11 mouse cellular contexts compared by ENCODE assay signal in genomic region chr4:107048568-107049162, GRCm38 (mm10). TPM values are rescaled to one million over a fixed set of nuclear protein-coding genes. Genes with fewer than 3 reads are reported as not detected.
A peak's percentile ranks its signal among the peaks of the same experiment; 100 is the strongest.
DNase-seq lines count a peak whose midpoint lies in the region; ATAC-seq and TF ChIP-seq lines count a peak whose summit lies in the region.
"Had no signal": no experiment of that assay in that cellular context is flagged by ENCODE, and none has a peak within 500 bp of the region (broad histone marks: within the 10 kb centered on the region; RNA-seq: fewer than 3 reads in every experiment).

No protein-coding gene starts in this region.

- no peaks in the 10 kb centered on the region for H3K4me1 ChIP-seq in midbrain, postnatal 0 days (ENCODE audit: insufficient read depth, low read length)
- H3K4me1 ChIP-seq in midbrain, embryonic 13.5 days (replicated peaks), result 0 out of 2 replicates have a peak, but pooled peaks cover 3% of the 10 kb centered on the region
- H3K4me1 ChIP-seq: limb, embryonic 13.5 days had no signal

- no peak overlapping the region for H3K4me3 ChIP-seq in midbrain, postnatal 0 days (ENCODE audit: low read depth, low read length)
- no peak overlapping the region for H3K4me3 ChIP-seq in midbrain, embryonic 13.5 days (replicated peaks)
- H3K4me3 ChIP-seq: limb, embryonic 13.5 days had no signal

- TF ChIP-seq CTCF in midbrain, postnatal 0 days (IDR thresholded peaks at IDR 0.05), result no peak

- no peak overlapping the region for H3K27ac ChIP-seq in midbrain, postnatal 0 days (ENCODE audit: low read depth, low read length)
- H3K27ac ChIP-seq in midbrain, embryonic 13.5 days, result no peak overlapping the region
- H3K27ac ChIP-seq: limb, embryonic 13.5 days had no signal

- peaks cover 30% of the 10 kb centered on the region for H3K36me3 ChIP-seq in midbrain, postnatal 0 days (ENCODE audit: insufficient read depth, low read length)
- peaks cover 64% of the 10 kb centered on the region for H3K36me3 ChIP-seq in midbrain, embryonic 13.5 days

- H3K9ac ChIP-seq in midbrain, postnatal 0 days (replicated peaks; ENCODE audit: low read length, poor library complexity, severe bottlenecking), result no peak overlapping the region
- no peak overlapping the region; the same call in 1 of the 2 replicates for H3K9ac ChIP-seq in midbrain, embryonic 13.5 days (replicated peaks)
- H3K9ac ChIP-seq: limb, embryonic 13.5 days had no signal

- WGBS in midbrain, postnatal 0 days, result 75% methylated on average over 11 of the region's 11 CpGs
- WGBS in midbrain, embryonic 13.5 days, result 90% methylated on average over 11 of the region's 11 CpGs

- peak; percentile 50 to 86 for DNase-seq in adrenal gland, adult (ENCODE audit: inconsistent age in 2 of 2, low spot score in 1 of 2)
- no peak for DNase-seq in adrenal gland, postnatal 4 days (ENCODE audit: low spot score in 2 of 2)
- DNase-seq in midbrain, postnatal 0 days (ENCODE audit: low spot score), result peak; percentile 76
- peak; percentile 91 to 92 for DNase-seq in cerebellum, postnatal 36 days
- peak; percentile 56 for DNase-seq in ovary, postnatal 36 days (ENCODE audit: low spot score)
- DNase-seq in spleen, adult 18-20 months, result no peak
- DNase-seq in spleen, adult 12 weeks (ENCODE audit: low spot score), result no peak
- DNase-seq: midbrain, embryonic 14.5 days had no signal

- ATAC-seq in midbrain, postnatal 0 days (ENCODE audit: low FRiP score), result peak; percentile 21; the same call in 1 of the 2 replicates
- no peak for ATAC-seq in midbrain, embryonic 13.5 days

- H3K27me3 ChIP-seq in midbrain, postnatal 0 days (ENCODE audit: insufficient read depth, low read length), result no peaks in the 10 kb centered on the region
- no peaks in the 10 kb centered on the region for H3K27me3 ChIP-seq in midbrain, embryonic 13.5 days
- H3K27me3 ChIP-seq: limb, embryonic 13.5 days had no signal

- H3K4me2 ChIP-seq in midbrain, postnatal 0 days (ENCODE audit: low read depth, low read length, poor library complexity, severe bottlenecking), result no peak overlapping the region
- no peak overlapping the region for H3K4me2 ChIP-seq in midbrain, embryonic 13.5 days (replicated peaks)
- H3K4me2 ChIP-seq: limb, embryonic 13.5 days had no signal

- H3K9me3 ChIP-seq in midbrain, postnatal 0 days (ENCODE audit: low read length), result no peaks in the 10 kb centered on the region
- H3K9me3 ChIP-seq in midbrain, embryonic 13.5 days, result no peaks in the 10 kb centered on the region
- H3K9me3 ChIP-seq: limb, embryonic 13.5 days had no signal

RNA-seq across cellular contexts. Expression of gene Mrpl37, which starts 18.0 kb away (rescaled TPM):
- 100 to 1,000 TPM; 104 to 108 TPM for total RNA-seq in adrenal gland, postnatal 4 days (2021)
- 51.7 and 53.3 TPM in 2 replicates for total RNA-seq in midbrain, postnatal 0 days (2014; rRNA removed)
- polyA plus RNA-seq in midbrain, postnatal 0 days (2015; fragmentation: Nextera tagmentation; extraction: Ambion mirVana), result 71.5 and 76.7 TPM in 2 replicates
- 72.8 and 84.9 TPM in 2 replicates for polyA plus RNA-seq in midbrain, embryonic 13.5 days (2015; fragmentation: Nextera tagmentation; extraction: Ambion mirVana)

RNA-seq across cellular contexts. Expression of gene Cyb5rl, which starts 18.1 kb away (rescaled TPM):
- total RNA-seq in adrenal gland, postnatal 4 days (2021), result 10 to 100 TPM; 20.1 to 21.1 TPM
- total RNA-seq in midbrain, postnatal 0 days (2014; rRNA removed), result 5.1 and 20.5 TPM in 2 replicates
- 4.6 and 5.6 TPM in 2 replicates for polyA plus RNA-seq in midbrain, postnatal 0 days (2015; fragmentation: Nextera tagmentation; extraction: Ambion mirVana)
- polyA plus RNA-seq in midbrain, embryonic 13.5 days (2015; fragmentation: Nextera tagmentation; extraction: Ambion mirVana), result 3.5 and 4.2 TPM in 2 replicates

RNA-seq across cellular contexts. Expression of gene Cdcp2, which starts 48.0 kb away (rescaled TPM):
- under 1 TPM in 1 of 2 experiments, not detected in 1; 0.14 TPM for total RNA-seq in adrenal gland, postnatal 4 days (2021)
- total RNA-seq in midbrain, postnatal 0 days (2014; rRNA removed), result 0.22 TPM in 1 of 2 replicates, not detected in the other
- 0.06 and 0.12 TPM in 2 replicates for polyA plus RNA-seq in midbrain, postnatal 0 days (2015; fragmentation: Nextera tagmentation; extraction: Ambion mirVana)
- polyA plus RNA-seq in midbrain, embryonic 13.5 days (2015; fragmentation: Nextera tagmentation; extraction: Ambion mirVana), result not detected in 2 replicates
- polyA plus RNA-seq: heart, postnatal 0 days; midbrain, embryonic 14.5 days had no signal

Comparison
In these comparisons a context has a peak if more than half of its experiments do, and no peak if none do; other contexts are left out.
1. DNase-seq: peak in adrenal gland, adult (2 of 2), midbrain, postnatal 0 days (single experiment), cerebellum, postnatal 36 days (2 of 2) and ovary, postnatal 36 days (single experiment); none in adrenal gland, postnatal 4 days (0 of 2), spleen, adult 18-20 months (0 of 2) and spleen, adult 12 weeks (single experiment).